Mouse (Mus musculus) E14TG2a.4 (cell line): ENCODE results near the gene Pbx3.

ENCODE experiments used
- H3K27me3 ChIP-seq: 2 replicates; pipeline ENCODE4 v1.6.1; 2014; ENCODE audit warnings: low read length, control low read depth; ENCODE audit not compliant: insufficient read depth
- H3K36me3 ChIP-seq: 2 replicates; pipeline ENCODE4 v1.6.1; 2014; ENCODE audit warnings: low read length, control low read depth; ENCODE audit not compliant: insufficient read depth
- H3K4me1 ChIP-seq: replicated peaks from 2 replicates; pipeline ENCODE4 v1.6.1; 2014; ENCODE audit warnings: low read depth, low read length, control low read depth
- H3K4me3 ChIP-seq: replicated peaks from 2 replicates; pipeline ENCODE4 v1.5.1; 2014; ENCODE audit warnings: mild to moderate bottlenecking, low read length
- H3K9me3 ChIP-seq: 2 replicates; pipeline ENCODE4 v1.6.1; 2014; ENCODE audit warnings: low read length, control low read depth
- CTCF ChIP-seq: conservative IDR thresholded peaks from 2 replicates; pipeline ENCODE4 v1.5.1; 2014; ENCODE audit warnings: low read length
- NANOG ChIP-seq: IDR thresholded peaks from 2 replicates; pipeline ENCODE4 v1.6.1; 2014; ENCODE audit warnings: borderline replicate concordance, low read length, mixed read lengths
- POU5F1 ChIP-seq: IDR thresholded peaks from 2 replicates; pipeline ENCODE4 v1.6.1; 2014; ENCODE audit warnings: low read length, borderline replicate concordance

Gene Pbx3

DNA sequence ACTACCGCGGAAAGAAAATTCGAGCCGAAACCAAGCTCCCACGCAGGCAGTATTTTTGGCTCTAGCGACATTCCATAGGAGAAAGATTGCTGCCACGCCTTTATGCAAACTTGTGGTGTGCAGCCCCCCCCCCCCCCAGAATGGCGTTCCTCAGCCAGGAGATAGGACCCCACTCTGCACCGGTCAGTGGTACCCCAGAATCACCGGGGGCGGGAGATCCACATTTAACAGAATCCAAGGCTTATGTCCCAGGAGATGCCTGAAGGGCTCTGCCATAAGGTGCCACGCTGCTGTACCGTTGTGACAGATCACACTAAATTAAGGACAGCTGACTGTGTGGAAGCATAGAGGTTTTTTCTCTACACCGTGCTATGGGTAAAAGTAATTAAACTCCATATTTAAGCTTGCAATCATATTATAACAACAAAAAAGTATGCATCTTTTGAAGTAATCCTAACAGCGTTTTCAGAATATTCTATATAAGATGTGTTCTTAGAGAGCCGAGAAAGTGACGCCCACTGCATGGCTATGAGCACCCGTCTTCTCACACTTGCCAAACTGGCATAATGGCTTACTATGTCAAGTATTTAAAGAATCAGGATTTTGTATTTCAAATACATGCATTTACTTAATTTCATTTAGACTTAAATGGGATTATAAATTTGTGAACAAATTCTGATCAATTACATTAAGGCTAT lies 122.8 kb downstream of the Pbx3 start:
- peaks cover 15% of the 10 kb centered on the region for H3K4me1 ChIP-seq
- no peaks in the 10 kb centered on the region for H3K9me3 ChIP-seq
- TF ChIP-seq CTCF (no peak), POU5F1 (no peak), NANOG (no peak)

DNA sequence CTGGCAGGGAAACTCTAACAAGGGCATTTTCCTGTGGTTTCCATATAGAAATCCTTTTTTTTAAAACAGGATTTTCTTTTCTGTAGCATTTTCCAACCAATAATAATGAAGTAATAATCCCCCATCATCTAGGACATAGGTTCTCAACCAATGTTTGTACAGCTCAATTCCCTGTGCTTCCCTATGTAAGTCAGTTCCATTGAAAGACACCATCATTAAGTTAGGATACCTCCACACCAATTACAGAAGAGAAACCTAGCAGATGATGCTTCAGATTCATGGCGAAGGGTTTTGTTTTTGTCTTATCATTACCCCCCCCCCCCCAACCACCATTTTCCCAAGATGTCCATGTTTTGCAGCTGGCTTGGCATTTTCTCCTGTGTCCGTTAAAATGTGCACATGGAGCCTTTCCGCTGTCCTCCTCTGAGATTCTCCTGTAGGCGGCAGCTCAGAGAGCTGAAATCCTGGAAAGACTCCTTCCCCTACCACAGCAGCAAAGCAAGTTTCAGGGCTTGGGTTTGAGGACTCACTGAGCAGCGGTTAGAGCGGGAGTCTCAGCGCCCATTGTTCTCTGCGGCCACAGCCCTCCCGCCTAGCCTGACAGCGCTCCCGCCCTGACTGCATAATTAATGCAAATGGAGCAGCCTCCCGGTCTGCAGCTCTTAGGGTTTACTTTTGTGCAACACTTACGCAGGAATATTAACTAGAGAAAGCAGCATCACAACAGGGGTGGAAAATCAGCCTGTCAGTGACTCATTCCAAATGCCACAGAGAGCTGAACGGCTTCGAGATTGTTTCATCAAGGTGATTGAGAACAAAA lies 123.6 kb downstream of the Pbx3 start:
- Histone ChIP-seq H3K9me3 (no peaks in the 10 kb centered on the region), H3K4me1 (peaks cover 15% of the 10 kb centered on the region), H3K36me3 (no peaks in the 10 kb centered on the region), H3K27me3 (no peaks in the 10 kb centered on the region), H3K4me3 (peak overlapping the region; percentile 80)
- TF ChIP-seq CTCF: no peak
- TF ChIP-seq NANOG: no peak
- peak; percentile 90 for TF ChIP-seq POU5F1

More for the DNA sequence above, 122.8 kb downstream of the Pbx3 start:
- H3K36me3 ChIP-seq: no peaks in the 10 kb centered on the region
- no peaks in the 10 kb centered on the region for H3K27me3 ChIP-seq
- peak overlapping the region; percentile 80 for H3K4me3 ChIP-seq

DNA sequence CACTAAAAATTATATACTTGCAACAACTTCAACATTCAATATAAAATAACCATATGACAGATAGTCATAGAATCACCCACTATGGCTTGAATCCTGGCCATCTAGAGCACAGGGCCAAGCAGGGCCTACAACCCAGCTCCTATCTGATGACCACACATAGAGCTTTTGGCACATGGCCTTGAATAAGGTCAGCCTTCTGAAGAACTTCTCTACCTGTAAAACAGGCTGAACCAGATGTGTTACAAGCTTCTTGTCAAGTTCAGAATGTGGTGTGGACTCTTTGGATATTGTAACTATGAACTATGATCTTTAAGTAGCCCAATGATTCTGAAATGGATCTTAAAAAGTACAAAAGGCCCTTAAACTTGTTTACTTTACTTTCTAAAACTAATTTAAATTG lies 132.1 kb downstream of the Pbx3 start:
- TF ChIP-seq NANOG (no peak), CTCF (no peak), POU5F1 (no peak)
- Histone ChIP-seq H3K27me3 (no peaks in the 10 kb centered on the region), H3K36me3 (no peaks in the 10 kb centered on the region), H3K4me1 (no peaks in the 10 kb centered on the region), H3K4me3 (no peak overlapping the region), H3K9me3 (no peaks in the 10 kb centered on the region)

GRCm38 (mm10) chr2:34239315-34239858 lies 133.6 kb downstream of the Pbx3 start:
- Histone ChIP-seq H3K4me1 (no peaks in the 10 kb centered on the region), H3K9me3 (no peaks in the 10 kb centered on the region), H3K36me3 (no peaks in the 10 kb centered on the region), H3K27me3 (no peaks in the 10 kb centered on the region), H3K4me3 (no peak overlapping the region)
- TF ChIP-seq POU5F1: no peak
- TF ChIP-seq NANOG: no peak
- TF ChIP-seq CTCF: no peak

DNA sequence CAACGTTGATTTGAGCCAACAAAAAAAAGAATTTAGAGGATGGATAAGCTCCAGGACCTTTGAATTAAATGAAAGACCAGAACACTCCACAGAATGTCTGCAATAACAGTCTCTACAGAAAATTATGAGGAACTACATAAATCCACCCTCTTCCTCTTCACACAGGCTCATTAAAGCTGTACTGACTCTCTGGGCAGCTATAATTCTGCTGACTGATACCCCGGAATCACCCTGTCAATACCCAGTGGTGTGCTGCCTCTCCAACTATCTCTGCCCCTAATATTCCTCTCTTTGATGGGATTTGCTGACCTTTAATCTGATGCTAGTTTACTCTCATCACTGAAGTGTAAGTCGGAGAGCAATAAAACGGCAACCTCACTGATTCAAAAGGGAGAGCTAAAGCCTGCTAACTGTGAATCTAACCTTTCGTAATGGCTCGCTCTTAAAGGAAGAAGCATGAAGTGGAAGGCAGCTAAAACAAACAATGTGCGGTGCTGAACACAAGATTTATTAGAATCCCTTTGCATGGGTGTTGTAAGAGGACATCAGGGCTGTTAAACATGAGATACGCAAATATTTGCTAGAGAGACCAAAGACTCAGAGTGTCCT lies 137.4 kb downstream of the Pbx3 start:
- Histone ChIP-seq H3K27me3 (no peaks in the 10 kb centered on the region), H3K36me3 (no peaks in the 10 kb centered on the region), H3K4me3 (no peak overlapping the region), H3K4me1 (peaks cover 24% of the 10 kb centered on the region), H3K9me3 (no peaks in the 10 kb centered on the region)
- TF ChIP-seq CTCF: no peak
- TF ChIP-seq NANOG: no peak

DNA sequence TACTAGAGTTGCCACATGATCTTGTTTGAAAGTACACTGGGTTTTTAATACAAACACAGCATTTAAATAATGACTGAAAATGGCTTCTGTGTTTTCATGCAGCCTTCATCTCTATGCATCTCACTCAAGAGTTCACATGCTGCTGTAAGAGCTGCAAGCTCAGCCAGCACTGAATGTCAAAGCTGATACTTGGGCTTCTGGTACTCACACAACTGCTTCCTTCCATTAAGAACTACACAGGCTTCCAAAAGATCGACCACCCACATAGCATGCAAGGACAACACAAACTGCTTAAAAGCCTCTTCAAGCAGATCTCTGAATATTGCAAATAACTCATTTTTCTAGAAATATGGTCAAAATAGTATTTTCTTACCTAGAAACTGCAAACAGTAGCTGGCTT lies 138.7 kb downstream of the Pbx3 start:
- Histone ChIP-seq H3K9me3 (no peaks in the 10 kb centered on the region), H3K36me3 (no peaks in the 10 kb centered on the region), H3K4me3 (no peak overlapping the region), H3K4me1 (peaks cover 32% of the 10 kb centered on the region), H3K27me3 (no peaks in the 10 kb centered on the region)
- no peak for TF ChIP-seq NANOG
- no peak for TF ChIP-seq POU5F1
- TF ChIP-seq CTCF: no peak

DNA sequence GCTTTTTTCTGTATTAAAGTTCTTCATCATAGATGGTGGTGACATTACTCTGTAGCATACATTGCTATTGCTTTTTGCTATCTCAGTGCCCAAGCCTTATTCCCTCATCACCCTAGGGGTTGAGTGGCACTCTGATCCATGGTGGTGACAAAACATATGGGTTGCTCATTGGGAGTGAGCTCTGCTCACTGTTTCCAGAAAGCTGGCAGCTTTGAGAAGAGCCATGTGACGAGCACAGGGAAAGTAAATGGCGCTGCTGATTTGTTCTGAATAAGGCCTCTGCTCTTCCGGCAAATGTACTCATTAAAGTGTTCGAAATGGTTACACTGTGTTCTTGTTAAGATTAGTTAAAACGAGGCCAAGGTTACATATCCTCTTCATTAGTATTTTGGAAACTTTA lies 139.7 kb downstream of the Pbx3 start:
- Histone ChIP-seq H3K4me3 (no peak overlapping the region), H3K4me1 (peaks cover 32% of the 10 kb centered on the region), H3K36me3 (no peaks in the 10 kb centered on the region), H3K27me3 (no peaks in the 10 kb centered on the region), H3K9me3 (no peaks in the 10 kb centered on the region)
- no peak for TF ChIP-seq POU5F1
- no peak for TF ChIP-seq NANOG
- no peak for TF ChIP-seq CTCF

- peaks cover 29% of the 10 kb centered on the region for H3K4me1 ChIP-seq
- no peak overlapping the region for H3K4me3 ChIP-seq
- TF ChIP-seq CTCF (no peak), POU5F1 (no peak), NANOG (no peak)
- H3K9me3 ChIP-seq: no peaks in the 10 kb centered on the region
- H3K36me3 ChIP-seq: no peaks in the 10 kb centered on the region
- no peaks in the 10 kb centered on the region for H3K27me3 ChIP-seq
Measured at GRCm38 (mm10) chr2:34227688-34228087, 145.3 kb downstream of the Pbx3 start.
